Mouse (Mus musculus) cerebellum, postnatal 4 days (tissue): ENCODE measurements around the gene Mest.

ENCODE experiments used
- DNase-seq, 2 experiments: peaks; one replicate each; pipeline ENCODE4 v3.0.0; 2022; ENCODE audit warnings: low spot score in 2 of 2, mixed read lengths in 1 of 2

The Mest gene

DNA sequence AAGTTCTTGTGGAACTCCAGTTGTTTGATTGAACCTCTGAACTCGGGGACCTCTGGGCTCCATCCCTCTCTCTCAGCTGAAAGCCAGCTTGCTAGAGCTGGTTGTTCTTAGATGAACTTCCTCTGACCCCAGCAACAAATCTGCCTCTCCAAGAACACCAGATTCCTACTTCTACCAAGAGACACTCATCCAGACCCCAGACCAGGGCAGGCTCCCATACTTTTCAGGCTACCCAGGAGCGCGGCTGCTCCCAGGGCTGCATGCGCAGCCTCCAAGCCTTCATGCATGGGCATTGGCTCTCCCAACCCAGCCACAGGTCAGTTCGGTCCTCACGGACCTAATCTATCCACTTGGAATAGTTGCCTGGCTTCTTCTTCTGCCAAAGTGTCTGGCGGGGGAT is at the start of gene Mest:
Gene Mest (plus strand): TSS at position 217 of the 400 bp plus-strand sequence.
- DNase-seq, result no peak

DNA sequence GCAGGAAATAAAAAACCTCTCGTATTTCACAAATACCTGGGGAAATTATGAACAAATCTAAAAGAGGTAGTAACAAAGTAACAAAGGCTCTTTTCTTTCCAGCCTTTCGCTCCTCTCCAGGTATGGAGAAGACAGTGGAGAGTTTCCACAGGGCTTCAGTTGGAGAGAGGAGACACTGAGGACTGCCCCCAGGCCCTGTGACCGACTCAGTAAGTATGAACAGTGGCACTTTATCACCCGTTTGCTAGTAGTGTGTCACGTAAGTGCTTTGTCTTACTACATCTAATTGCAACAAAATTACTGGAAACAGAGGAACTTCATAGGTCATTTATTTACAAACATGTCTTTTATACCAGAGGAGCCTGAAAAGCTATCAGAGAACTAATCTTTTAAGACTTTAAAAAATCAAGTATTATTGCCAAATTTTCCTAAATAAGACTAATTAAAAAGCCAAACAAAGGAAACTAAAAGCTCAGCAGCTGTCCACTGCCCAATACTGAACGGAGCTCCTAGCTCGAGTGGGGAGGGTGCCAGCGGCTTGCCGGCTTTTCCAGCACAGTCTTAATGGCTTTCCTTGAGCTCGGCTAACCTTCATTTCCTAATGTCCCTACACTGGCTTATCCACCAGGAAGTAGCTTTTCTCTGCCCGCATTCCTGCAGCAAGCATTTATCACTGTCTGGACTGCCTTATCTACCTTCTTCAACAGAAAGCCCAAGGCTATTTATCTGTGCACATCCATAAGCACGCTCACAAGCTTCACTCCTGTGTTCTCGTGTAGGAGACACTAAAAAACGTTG is 49.4 kb upstream of the Mest start:
- DNase-seq, result no peak

DNA sequence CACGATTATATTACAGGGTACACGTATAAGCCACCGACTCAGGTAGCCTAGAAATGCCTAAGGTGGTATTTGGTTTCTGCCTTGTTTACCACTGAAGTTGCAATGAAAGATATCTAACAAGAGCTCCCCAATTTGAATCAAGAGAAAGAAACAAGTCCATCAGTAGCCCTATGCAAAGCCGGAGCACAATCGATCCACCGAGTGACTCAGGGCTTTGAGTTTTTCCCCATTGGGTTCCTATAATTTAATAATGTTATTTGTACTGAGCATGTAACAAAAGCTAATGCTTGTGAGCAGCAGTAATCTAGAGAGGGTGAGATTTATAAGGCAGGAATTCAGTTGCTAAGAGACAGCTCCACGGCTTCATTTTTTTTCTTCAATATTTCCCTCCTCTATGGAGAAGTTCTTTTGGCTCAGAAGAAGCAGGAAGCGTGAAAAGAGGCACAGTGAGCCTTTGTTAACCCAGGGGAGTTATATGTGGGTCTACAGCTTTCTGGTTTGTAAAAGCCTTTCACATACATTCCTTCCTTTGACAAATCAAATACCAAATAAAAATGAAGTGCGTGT is 48.5 kb upstream of the Mest start:
- DNase-seq, result no peak

DNA sequence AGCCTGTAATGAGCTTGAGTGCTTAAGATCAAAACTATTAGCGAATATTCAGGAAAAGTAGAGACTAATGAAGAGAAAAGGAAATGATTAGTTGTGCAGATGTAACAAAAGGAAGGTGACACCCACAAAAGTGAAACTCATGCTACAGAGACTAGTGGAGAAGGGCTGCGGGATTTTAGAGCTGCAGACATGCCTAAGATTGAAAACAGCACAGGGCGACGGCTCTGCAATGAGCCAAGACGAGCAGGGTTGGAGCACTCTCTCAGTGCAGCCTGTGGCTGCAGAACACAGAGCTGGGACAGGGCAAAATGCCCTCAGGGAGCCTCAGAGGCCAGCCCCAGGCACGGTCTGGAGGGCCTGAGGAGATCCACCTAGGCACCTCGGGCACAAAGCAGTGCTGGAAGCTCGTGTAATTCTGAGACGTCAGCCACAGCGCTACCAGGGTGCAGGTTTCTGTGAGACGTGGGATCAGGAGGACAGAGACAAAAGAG is 48.0 kb upstream of the Mest start:
- DNase-seq, result peak in 1 of 2 experiments; percentile 39

DNA sequence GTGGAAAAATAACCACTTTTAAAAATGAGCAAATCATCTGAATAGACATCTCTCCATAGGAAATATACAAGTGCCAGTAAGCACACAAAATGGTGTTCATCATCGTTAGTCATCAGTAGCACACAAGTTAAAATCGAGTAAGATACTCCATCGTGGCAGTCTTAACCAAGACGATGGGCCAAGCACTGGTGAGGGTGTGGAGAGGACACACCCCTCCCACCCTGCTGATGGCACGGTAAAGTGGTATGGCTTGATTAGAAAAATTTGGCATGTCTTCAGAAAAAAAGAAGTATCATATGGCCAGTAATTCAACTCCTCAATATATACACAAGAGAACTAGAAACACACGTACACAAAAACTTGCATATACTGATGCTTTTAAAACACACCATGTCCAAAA is 46.8 kb upstream of the Mest start:
- no peak for DNase-seq

DNA sequence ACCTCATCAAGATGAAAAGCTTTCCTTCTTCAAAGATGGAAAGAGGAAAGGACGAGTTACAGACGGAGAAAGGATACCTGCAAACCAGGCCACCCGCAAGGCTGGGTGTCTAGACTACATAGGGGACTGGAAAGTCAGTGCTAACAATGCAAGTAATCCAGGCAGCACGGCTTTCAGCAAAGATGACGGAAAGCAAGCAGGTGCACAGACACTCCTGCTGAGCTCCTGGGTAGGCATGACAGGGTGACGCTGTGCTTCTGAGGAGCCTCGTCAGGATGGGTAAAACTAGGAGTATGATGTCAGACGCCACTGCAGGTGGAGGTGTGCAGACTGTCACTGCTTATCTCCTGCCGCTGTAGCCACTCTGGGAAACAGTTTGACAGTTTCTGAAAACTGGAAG is 45.8 kb upstream of the Mest start:
- DNase-seq, result no peak

DNA sequence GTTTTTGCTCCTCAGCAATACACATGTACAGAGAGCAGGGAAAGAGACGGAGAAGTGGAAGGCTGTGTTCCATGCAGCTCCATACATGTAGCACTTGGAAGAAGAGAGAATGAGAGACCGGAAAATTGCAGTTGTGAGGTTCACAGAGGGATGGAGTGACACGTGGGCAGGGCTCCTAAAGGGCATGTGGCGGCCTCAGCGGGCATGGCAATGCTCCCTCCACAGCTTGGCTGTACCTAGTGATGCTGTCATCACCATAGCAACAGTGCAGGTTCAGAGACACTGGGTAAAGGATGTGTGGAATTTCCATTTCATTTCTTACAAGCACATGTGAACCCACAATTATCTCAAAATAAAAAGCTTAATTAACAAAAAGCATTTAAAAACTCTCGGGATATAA is 44.9 kb upstream of the Mest start:
- DNase-seq, result no peak

DNA sequence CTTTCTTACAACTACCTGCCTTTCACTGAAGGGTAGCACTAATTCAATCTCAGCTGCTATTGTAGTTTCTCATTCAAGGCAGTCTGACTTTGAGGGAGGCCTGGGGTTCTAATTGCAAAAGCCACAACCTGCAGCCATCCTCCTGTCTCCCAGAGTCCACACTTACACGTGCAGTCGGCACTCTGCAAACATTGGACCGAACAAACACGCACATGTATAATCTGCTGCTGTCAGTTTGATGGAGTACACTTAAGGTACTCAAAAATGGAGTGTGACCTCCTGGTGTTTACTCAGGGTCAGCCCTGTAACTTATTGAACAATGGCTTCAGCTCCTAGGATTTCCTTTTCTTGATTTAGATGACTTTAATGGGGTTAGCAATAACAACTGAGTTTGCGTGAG is 43.8 kb upstream of the Mest start:
- no peak for DNase-seq

DNA sequence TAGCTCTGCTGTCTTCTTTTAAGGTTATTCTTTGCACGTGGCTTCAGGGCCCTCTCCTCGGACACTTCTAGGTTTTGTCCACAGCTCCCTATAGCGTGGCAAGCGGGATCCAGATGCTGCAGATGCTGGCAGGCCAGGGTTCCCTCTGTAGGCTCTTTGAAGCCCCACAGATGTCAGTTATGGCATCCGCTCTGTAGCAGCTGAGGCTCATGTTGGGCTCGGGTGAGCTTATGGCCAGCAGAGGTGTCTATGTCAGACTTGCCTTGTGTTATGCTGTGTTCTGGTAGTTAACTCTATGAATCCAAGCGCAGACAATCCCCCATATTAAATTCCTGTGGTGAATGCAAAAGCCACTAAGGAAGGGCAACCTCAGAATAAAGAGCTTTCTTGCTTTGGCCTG is 42.9 kb upstream of the Mest start:
- no peak for DNase-seq

DNA sequence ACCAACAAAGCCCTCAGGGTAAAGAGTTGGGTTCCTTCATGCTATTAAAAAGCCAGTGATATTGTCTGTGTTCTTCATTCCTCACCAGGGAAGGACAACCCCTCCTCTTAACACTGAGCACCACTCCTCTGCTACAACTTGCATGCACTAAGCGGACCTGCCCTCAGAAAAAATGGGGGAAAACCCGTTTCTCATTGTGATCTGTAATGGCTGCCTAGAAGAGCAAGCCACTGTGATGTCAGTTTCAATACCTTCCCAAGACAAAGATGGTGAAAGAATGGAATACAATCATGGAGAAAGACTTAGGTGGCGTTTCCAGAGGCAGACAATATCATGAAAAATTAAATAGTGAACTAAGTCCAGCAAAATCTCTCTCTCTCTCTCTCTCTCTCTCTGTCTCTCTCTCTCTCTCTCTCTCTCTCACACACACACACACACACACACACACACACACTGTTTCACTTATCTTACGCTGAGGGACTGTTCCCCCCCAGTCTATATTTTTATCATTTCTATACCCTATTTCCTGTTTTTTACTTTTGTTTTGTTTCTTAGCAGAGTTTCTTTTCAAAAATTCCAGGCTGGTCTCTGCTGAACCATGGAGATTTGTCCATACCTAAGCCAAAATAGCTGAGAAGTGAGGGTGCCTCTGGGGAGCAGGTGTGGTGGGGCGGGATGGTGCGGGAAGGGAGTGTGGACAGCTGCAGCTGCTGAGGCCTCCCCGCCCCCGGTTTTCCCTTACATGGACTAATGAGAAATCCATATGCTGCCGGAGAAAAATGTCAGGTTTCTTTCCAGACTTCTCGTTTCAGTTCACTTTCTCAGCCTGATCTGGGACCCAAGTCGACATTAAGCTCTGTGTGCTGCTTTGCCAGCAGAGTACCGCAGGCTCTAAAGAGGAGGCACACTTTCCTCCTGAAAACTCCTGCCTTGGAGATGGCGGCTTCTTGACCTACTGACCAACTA is 41.1 kb upstream of the Mest start:
- DNase-seq, result no peak

DNA sequence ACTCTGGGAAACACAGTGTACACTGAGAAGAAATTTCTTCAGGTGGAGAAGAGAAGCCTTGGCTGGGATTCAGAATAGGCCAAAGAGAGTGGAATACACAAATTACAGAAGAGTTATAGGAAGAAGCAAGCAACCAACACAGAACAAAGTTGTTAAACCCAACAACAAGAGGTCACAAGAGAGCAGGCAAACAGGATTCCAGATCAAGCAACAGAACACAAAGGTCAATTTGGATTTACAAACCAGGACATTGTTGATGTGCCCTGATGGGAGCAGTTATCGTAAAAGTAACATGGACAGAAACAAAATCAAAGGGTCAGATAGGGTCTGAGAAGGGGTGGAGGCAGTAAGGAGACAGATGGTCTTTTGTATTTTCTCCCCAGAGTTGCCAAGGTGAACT is 38.8 kb upstream of the Mest start:
- no peak for DNase-seq

DNA sequence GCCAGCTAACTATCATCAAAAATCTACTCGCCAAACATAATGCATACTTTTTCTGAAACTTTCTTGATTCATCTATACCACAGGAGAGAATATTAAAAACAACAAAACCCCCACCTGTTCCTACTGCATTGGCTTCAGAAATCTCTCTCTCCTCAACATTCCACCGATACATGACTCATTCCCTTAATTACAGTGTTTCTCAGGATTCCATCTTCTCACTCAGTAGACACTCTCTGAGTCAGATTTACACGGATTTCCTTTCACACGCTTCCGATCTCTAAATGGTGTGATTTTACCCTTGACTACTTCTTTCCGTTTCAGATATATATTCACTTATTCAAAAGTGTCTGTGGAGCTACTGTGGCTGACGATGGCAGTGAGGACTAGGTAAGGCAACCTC is 36.1 kb upstream of the Mest start:
- no peak for DNase-seq

DNA sequence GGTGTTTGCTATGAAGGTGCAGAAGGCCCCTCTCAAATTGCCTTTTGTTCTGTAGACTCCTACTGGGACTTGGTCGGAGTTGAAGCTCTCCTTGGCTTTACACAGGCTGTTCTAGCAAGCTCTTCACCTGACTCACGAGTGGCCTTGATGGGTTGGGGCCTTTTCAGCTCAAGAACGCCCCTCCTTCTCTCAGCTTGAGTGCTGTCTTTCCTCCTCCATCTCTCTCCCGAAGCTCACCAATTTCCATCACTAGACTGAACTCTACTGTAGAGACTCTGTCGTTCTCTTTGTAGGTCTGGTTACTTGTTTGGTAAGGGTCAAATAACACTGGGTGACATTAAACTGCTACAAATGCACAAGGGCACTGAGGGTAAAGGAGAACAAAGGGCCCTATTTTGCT is 30.5 kb upstream of the Mest start:
- DNase-seq, result no peak

DNA sequence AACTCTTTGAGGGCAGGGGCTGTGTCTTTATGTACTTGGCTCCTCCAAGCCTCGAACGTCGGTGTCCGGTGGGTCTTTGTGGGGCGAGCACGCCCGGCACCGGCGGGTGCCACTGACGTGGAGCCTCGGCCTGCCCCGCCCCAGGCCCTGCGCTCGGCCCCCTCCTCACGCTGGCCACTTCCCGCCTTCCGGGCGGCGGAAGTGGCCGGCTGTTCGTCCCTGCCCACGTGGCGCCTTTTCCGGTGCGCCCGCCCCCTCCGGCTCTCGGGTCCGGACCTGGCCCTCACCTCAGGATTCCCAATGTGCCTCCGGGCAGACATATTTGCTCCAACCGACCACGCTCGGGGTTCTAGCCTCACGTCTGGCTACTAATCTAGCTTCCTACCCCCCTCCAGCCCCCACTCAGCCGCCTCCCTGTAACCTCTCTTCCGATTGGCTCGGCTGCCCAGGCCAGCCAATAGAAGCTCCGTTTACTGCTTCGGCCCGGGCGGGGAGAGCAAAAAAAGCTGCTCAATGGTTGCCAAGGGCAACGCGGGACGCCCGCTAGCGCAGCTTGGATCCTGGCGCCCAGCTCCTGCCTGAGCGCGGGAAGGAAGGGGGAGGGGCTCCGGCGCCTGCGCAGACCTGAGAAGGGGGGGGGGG is 29.9 kb upstream of the Mest start, which contains the start of gene Cep41:
Gene Cep41 (minus strand): TSS at position 400 of the 642 bp plus-strand sequence.
- DNase-seq, result peak; percentile 98 to 99

DNA sequence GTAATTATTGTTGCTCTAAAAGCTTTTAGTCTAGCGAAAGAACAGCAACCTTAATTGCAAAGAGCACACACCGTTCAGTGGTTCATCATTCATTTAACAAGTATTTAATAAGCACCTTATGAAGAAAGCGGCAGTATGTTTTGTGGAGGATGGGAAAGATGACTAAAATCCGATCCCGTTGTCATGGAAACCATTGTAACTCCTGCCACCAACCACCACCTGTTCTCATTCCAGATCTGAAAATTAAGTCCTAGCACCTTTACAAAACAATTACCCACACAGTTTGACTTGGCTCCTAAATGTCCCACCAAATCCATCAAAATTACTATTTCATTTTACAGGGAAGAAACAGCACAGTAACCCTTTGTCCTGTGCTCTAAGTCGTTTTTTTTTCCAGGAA is 29.1 kb upstream of the Mest start:
- DNase-seq, result no peak

DNA sequence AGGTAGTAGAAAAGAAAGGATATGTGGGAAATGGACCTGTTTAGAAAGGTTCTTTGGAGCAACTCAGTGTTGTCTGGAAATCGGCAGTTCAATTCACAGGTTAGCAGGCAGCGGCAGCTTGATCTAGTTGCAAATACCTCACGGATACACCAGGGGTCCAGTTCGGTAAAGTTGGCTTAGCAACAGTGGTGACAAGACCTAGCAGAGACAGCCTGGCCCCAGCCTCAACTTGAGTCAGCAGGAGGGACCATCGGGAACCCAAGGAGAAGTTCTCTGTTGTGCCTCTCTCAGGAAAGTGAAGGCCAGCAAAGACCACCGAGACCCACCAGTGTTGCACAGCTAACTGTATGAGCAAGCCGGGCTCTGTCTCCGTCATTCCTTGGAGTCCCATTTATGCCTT is 28.2 kb upstream of the Mest start:
- DNase-seq, result no peak

DNA sequence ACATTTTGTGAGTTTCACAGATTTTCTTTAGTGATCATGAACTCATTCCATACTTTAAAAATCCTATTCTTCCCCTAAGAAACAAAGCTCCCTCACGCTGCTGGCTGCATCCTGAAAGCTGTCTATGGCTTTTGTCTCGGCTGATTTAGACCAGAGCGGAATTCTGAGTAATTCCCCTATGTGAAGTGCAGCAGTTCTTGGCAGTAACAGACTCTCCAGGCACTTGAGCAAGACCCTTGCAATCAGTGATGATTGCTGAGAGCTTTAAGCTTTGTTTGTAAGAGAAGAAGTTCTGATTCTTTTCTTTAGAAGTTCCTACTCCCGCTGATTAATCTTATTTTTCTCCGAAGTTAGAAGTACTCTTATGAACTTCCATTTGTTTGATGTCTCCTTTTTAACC is 25.9 kb upstream of the Mest start:
- no peak for DNase-seq

DNA sequence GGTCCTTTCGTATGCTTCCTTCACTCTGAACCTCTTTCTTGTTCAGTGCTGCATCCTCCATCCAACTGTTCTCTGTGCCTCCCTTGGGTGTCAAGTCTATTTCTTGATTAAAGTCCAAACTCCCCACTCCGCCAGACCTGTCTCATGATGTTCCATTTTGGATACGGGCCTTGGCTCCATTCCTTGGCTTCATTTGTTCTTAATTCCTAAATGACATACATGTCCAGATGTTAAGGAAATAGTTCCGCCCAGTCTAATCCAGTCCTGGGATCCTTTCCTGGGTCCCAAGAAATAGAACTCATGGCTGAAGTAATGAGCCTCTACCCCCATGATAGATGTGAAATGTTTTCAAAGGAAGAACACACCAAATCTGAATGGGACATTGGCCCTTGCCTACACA is 25.3 kb upstream of the Mest start:
- no peak for DNase-seq

DNA sequence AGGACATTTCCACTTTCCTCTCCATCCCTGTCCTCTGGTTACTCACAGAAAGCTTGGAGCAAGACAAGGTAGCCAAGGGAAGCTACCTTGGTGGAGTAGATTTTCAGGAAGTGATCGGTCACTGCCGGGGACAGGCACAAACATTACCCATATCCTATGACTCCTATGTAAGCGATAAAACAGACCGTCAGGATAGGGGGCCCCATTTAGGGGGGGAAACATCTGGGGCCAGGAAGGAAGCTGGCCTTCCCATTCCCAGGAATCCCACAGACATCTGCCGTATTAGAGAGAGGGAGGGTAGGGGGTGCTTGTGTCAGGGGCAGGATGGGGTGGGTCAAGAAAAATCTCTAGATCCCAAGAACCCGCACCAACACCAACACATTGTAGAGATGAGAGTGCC is 23.2 kb upstream of the Mest start:
- no peak for DNase-seq

DNA sequence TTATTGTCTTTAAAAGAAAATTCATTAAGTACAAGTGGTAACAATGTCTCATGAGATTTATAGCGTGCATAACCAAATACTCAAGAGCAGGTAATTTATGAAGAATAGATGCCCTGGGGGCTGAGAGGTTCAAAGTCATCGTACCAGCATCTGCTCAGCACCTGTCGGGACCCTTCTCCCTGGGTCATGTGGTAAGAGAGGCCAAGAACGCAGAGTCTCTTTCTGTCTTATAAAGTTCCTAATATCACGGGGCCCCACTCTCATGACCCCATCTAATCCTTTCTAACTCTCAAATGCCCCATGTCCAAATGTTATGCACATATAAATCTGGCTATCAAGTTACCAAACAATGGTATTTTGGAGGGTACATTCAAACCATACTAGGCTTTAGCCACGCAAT is 20.5 kb upstream of the Mest start:
- no peak for DNase-seq

DNA sequence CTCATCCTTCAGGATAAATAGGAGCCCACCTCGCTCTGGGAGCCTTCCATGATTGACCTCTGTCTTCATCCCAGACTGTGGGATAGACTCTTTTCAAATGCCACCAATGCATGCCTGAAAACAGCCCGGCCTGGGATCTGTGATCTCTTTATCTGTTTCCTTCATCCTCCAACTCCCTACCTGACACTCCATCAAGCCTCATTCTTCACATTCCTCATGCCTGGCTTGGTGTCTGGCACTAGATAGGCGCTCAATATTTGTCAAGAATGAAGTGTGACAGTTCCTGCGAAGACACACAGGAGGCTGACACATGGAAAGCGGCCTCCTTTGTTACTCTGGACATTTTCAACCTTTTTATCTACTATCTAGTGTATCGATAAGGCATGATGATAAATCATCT is 19.9 kb upstream of the Mest start:
- DNase-seq, result no peak
